Mouse (Mus musculus) hindbrain, embryonic 11.5 days (tissue): ENCODE data around the gene Emc10. TPM values are rescaled to one million over a fixed set of nuclear protein-coding genes. Genes with fewer than 3 reads are reported as not detected.

Experiments used
- ATAC-seq: fragments of 200-750 bp; cut with Nextera tagmentation; 2 replicates; pipeline ENCODE4 v1.8.0; 2017; ENCODE audit warnings: mild to moderate bottlenecking, moderate TSS enrichment, moderate library complexity; ENCODE audit not compliant: low FRiP score
- DNase-seq: peaks from one replicate; pipeline ENCODE4 v3.0.0-alpha.2; 2015; ENCODE audit warnings: low spot score
- H3K27ac ChIP-seq: fragments of 300-500 bp; sonication (generic); 2 replicates; pipeline ENCODE4 v1.5.1; 2014; ENCODE audit warnings: mild to moderate bottlenecking, low read depth, low read length
- H3K27me3 ChIP-seq: fragments of 300-500 bp; sonication (generic); 2 replicates; pipeline ENCODE4 v1.6.1; 2014; ENCODE audit warnings: mild to moderate bottlenecking, low read length, moderate library complexity, mixed read lengths; ENCODE audit not compliant: control insufficient read depth, insufficient read depth
- H3K36me3 ChIP-seq: fragments of 300-500 bp; sonication (generic); 2 replicates; pipeline ENCODE4 v1.6.1; 2014; ENCODE audit warnings: mild to moderate bottlenecking, low read length, moderate library complexity, mixed read lengths; ENCODE audit not compliant: control insufficient read depth, insufficient read depth
- H3K4me1 ChIP-seq: fragments of 300-500 bp; sonication (generic); replicated peaks from 2 replicates; pipeline ENCODE4 v1.6.1; 2014; ENCODE audit warnings: low read length, mixed read lengths; ENCODE audit not compliant: control insufficient read depth, insufficient read depth
- H3K4me2 ChIP-seq: fragments of 300-500 bp; sonication (generic); replicated peaks from 2 replicates; pipeline ENCODE4 v1.6.1; 2014; ENCODE audit warnings: mild to moderate bottlenecking, low read depth, low read length
- H3K4me3 ChIP-seq: fragments of 300-500 bp; sonication (generic); 2 replicates; pipeline ENCODE4 v1.5.1; 2014; ENCODE audit warnings: low read depth, low read length
- H3K9ac ChIP-seq: fragments of 300-500 bp; sonication (generic); 2 replicates; pipeline ENCODE4 v1.6.1; 2014; ENCODE audit warnings: low read depth, low read length
- H3K9me3 ChIP-seq: fragments of 300-500 bp; sonication (generic); 2 replicates; pipeline ENCODE4 v1.6.1; 2016; ENCODE audit warnings: low read length; ENCODE audit not compliant: control insufficient read depth
- WGBS: fragments of 180-500 bp; shearing (Covaris S2); extraction: QIAGEN DNeasy Blood & Tissue Kit; methylation state at CpG from one replicate; pipeline ENCODE4 v1.1.7; 2014; 5-methylcytosine and 5-hydroxymethylcytosine counted together
- polyA plus RNA-seq: library from polyadenylated mRNA; unstranded; fragments of >200 nt; fragmentation: Nextera tagmentation; extraction: Ambion mirVana; gene quantifications from 2 replicates; pipeline ENCODE4 v1.2.1, GENCODE M21; 2014

Gene Emc10
- polyA plus RNA-seq, 1 experiment from 2014 or later = 90.2 TPM

GRCm38 (mm10) chr7:44469677-44470675 lies 26.4 kb downstream of the Emc10 start:
- H3K27ac ChIP-seq = 0 out of 2 replicates have a peak overlapping the region, but pooled peaks have one; percentile 21
- no peaks in the 10 kb centered on the region for H3K27me3 ChIP-seq
- no peak for DNase-seq
- no peaks in the 10 kb centered on the region for H3K9me3 ChIP-seq
- 89% methylated on average over 16 of the region's 16 CpGs for WGBS
- H3K4me2 ChIP-seq = no peak overlapping the region
- ATAC-seq = no peak
- no peak overlapping the region for H3K9ac ChIP-seq
- H3K36me3 ChIP-seq = no peaks in the 10 kb centered on the region
- peaks cover 14% of the 10 kb centered on the region for H3K4me1 ChIP-seq
- H3K4me3 ChIP-seq = no peak overlapping the region

- peaks cover 17% of the 10 kb centered on the region for H3K4me1 ChIP-seq
- DNase-seq = no peak
- peak overlapping the region; percentile 60 for H3K9ac ChIP-seq
- no peak for ATAC-seq
- peak overlapping the region; percentile 85 for H3K27ac ChIP-seq
- no peaks in the 10 kb centered on the region for H3K27me3 ChIP-seq
- no peaks in the 10 kb centered on the region for H3K36me3 ChIP-seq
- no peaks in the 10 kb centered on the region for H3K9me3 ChIP-seq
- H3K4me3 ChIP-seq = peak overlapping the region; percentile 50
- WGBS = 57% methylated on average over 15 of the region's 15 CpGs
- peak overlapping the region; percentile 62 for H3K4me2 ChIP-seq
These were observed 27.6 kb downstream of the Emc10 start for GRCm38 (mm10) chr7:44468644-44469285.

- ATAC-seq = peak; percentile 92
- DNase-seq = peak; percentile 94
- Histone ChIP-seq H3K27me3 (no peaks in the 10 kb centered on the region), H3K9me3 (no peaks in the 10 kb centered on the region), H3K36me3 (no peaks in the 10 kb centered on the region), H3K4me3 (peak within 1 kb of the TSS; percentile 50), H3K4me1 (peaks cover 14% of the 10 kb centered on the region), H3K4me2 (peak within 1 kb of the TSS; percentile 62), H3K9ac (peak within 1 kb of the TSS; percentile 60), H3K27ac (peak within 1 kb of the TSS; percentile 85)
- WGBS = under 1% methylated on average over 42 of the region's 42 CpGs
These were observed 28.4 kb downstream of the Emc10 start, which contains the start of gene Josd2 for GRCm38 (mm10) chr7:44467811-44468411. TSS of gene Josd2 (plus strand) at chr7:44467980.

- Histone ChIP-seq H3K4me2 (no peak overlapping the region), H3K9ac (no peak overlapping the region), H3K4me3 (no peak overlapping the region), H3K36me3 (peaks cover 6% of the 10 kb centered on the region; the same call in 1 of the 2 replicates), H3K27me3 (peaks cover 6% of the 10 kb centered on the region), H3K4me1 (peaks cover 14% of the 10 kb centered on the region), H3K9me3 (no peaks in the 10 kb centered on the region), H3K27ac (no peak overlapping the region)
- no peak for DNase-seq
- 0 out of 2 replicates have a peak, but pooled peaks have one; percentile 0 for ATAC-seq
- 87% methylated on average over 16 of the region's 16 CpGs for WGBS
These were observed 29.4 kb downstream of the Emc10 start for GRCm38 (mm10) chr7:44466888-44467311.

- Histone ChIP-seq H3K9ac (no peak overlapping the region), H3K9me3 (no peaks in the 10 kb centered on the region), H3K27me3 (peaks cover 13% of the 10 kb centered on the region), H3K36me3 (peaks cover 12% of the 10 kb centered on the region; the same call in 1 of the 2 replicates), H3K4me3 (no peak overlapping the region), H3K4me1 (peaks cover 14% of the 10 kb centered on the region), H3K4me2 (no peak overlapping the region), H3K27ac (no peak overlapping the region)
- DNase-seq (no peak), ATAC-seq (no peak)
- WGBS = 81% methylated on average over 10 of the region's 10 CpGs
These were observed 30.1 kb downstream of the Emc10 start for GRCm38 (mm10) chr7:44466006-44466887.

GRCm38 (mm10) chr7:44465111-44465510 lies 31.2 kb downstream of the Emc10 start, which contains the start of gene Aspdh:
TSS of gene Aspdh (plus strand) at chr7:44465391.
- 49% methylated on average over 2 of the region's 2 CpGs for WGBS
- DNase-seq = no peak
- ATAC-seq = no peak
- Histone ChIP-seq H3K36me3 (peaks cover 16% of the 10 kb centered on the region; the same call in 1 of the 2 replicates), H3K4me1 (peaks cover 14% of the 10 kb centered on the region), H3K27me3 (peaks cover 21% of the 10 kb centered on the region), H3K9me3 (no peaks in the 10 kb centered on the region), H3K4me2 (no peak within 1 kb of the TSS), H3K27ac (peak within 1 kb of the TSS; percentile 53; the same call in 1 of the 2 replicates), H3K4me3 (no peak within 1 kb of the TSS), H3K9ac (no peak within 1 kb of the TSS)

- no peak overlapping the region for H3K4me2 ChIP-seq
- peaks cover 21% of the 10 kb centered on the region for H3K27me3 ChIP-seq
- DNase-seq (no peak), ATAC-seq (no peak)
- no peaks in the 10 kb centered on the region for H3K9me3 ChIP-seq
- H3K4me1 ChIP-seq = peaks cover 14% of the 10 kb centered on the region
- no peak overlapping the region for H3K9ac ChIP-seq
- no peak overlapping the region for H3K4me3 ChIP-seq
- H3K36me3 ChIP-seq = peaks cover 16% of the 10 kb centered on the region; the same call in 1 of the 2 replicates
- H3K27ac ChIP-seq = peak overlapping the region; percentile 53; the same call in 1 of the 2 replicates
- 26% methylated on average over 4 of the region's 4 CpGs for WGBS
These were observed 31.8 kb downstream of the Emc10 start for GRCm38 (mm10) chr7:44464511-44464910.
